Mouse (Mus musculus): ENCODE measurements around the gene Zfp429. TPM values are rescaled to one million over a fixed set of nuclear protein-coding genes. Genes with fewer than 3 reads are reported as not detected.

Zfp429 gene
- polyA plus RNA-seq, 1 experiment from 2014 or later, result 4.4 TPM

Other genes starting within 250 kb of the Zfp429 start
- gene Rsl1, start 226.6 kb downstream of the Zfp429 start, polyA plus RNA-seq (2014; fragmentation: Nextera tagmentation; extraction: Ambion mirVana), result 2.3 and 2.7 TPM in 2 replicates
- 1.2 and 2.0 TPM in 2 replicates for gene Zfp455, start 205.3 kb downstream of the Zfp429 start, polyA plus RNA-seq (2014; fragmentation: Nextera tagmentation; extraction: Ambion mirVana)
- 0.95 and 0.97 TPM in 2 replicates for gene Zfp458, start 121.4 kb downstream of the Zfp429 start, polyA plus RNA-seq (2014; fragmentation: Nextera tagmentation; extraction: Ambion mirVana)
- 0.40 TPM in 1 of 2 replicates, not detected in the other for gene Zfp457, start 93.3 kb downstream of the Zfp429 start, polyA plus RNA-seq (2014; fragmentation: Nextera tagmentation; extraction: Ambion mirVana)
- gene Zfp595, start 67.2 kb downstream of the Zfp429 start, polyA plus RNA-seq (2014; fragmentation: Nextera tagmentation; extraction: Ambion mirVana), result 2.0 and 2.3 TPM in 2 replicates
- 0.41 and 0.58 TPM in 2 replicates for gene Gm28044, start 39.3 kb downstream of the Zfp429 start, polyA plus RNA-seq (2014; fragmentation: Nextera tagmentation; extraction: Ambion mirVana)
- 1.5 and 1.9 TPM in 2 replicates for gene Zfp953, start 39.2 kb downstream of the Zfp429 start, polyA plus RNA-seq (2014; fragmentation: Nextera tagmentation; extraction: Ambion mirVana)
- 0.62 TPM in 1 of 2 replicates, not detected in the other for gene Gm28041, start 24.1 kb downstream of the Zfp429 start, polyA plus RNA-seq (2014; fragmentation: Nextera tagmentation; extraction: Ambion mirVana)
- gene Zfp456, start 24.0 kb downstream of the Zfp429 start, polyA plus RNA-seq (2014; fragmentation: Nextera tagmentation; extraction: Ambion mirVana), result 1.4 and 1.5 TPM in 2 replicates
- gene Zfp459, start 21.6 kb upstream of the Zfp429 start, polyA plus RNA-seq (2014; fragmentation: Nextera tagmentation; extraction: Ambion mirVana), result 0.74 and 0.75 TPM in 2 replicates
- 5.8 and 6.9 TPM in 2 replicates for gene Zfp874a, start 51.8 kb upstream of the Zfp429 start, polyA plus RNA-seq (2014; fragmentation: Nextera tagmentation; extraction: Ambion mirVana)
- gene Zfp874b, start 84.4 kb upstream of the Zfp429 start, polyA plus RNA-seq (2014; fragmentation: Nextera tagmentation; extraction: Ambion mirVana), result 2.6 and 2.8 TPM in 2 replicates
- 8.0 and 9.2 TPM in 2 replicates for gene Zfp58, start 100.7 kb upstream of the Zfp429 start, polyA plus RNA-seq (2014; fragmentation: Nextera tagmentation; extraction: Ambion mirVana)
- not detected in 2 replicates for gene Gm26965, start 126.3 kb upstream of the Zfp429 start, polyA plus RNA-seq (2014; fragmentation: Nextera tagmentation; extraction: Ambion mirVana)
- gene Zfp87, start 126.4 kb upstream of the Zfp429 start, polyA plus RNA-seq (2014; fragmentation: Nextera tagmentation; extraction: Ambion mirVana), result 13.9 and 15.7 TPM in 2 replicates
- 9.8 and 12.1 TPM in 2 replicates for gene Zfp748, start 154.0 kb upstream of the Zfp429 start, polyA plus RNA-seq (2014; fragmentation: Nextera tagmentation; extraction: Ambion mirVana)
- gene Zfp729b, start 209.9 kb upstream of the Zfp429 start, polyA plus RNA-seq (2014; fragmentation: Nextera tagmentation; extraction: Ambion mirVana), result 3.0 and 3.5 TPM in 2 replicates
- gene Gm49345, start 237.9 kb upstream of the Zfp429 start, polyA plus RNA-seq (2014; fragmentation: Nextera tagmentation; extraction: Ambion mirVana), result not detected in 2 replicates
- 1.8 and 2.3 TPM in 2 replicates for gene Zfp729a, start 238.0 kb upstream of the Zfp429 start, polyA plus RNA-seq (2014; fragmentation: Nextera tagmentation; extraction: Ambion mirVana)